Mouse (Mus musculus) hindbrain, embryonic 15.5 days (tissue): ENCODE results near the gene Rnf208. TPM values are rescaled to one million over a fixed set of nuclear protein-coding genes. Genes with fewer than 3 reads are reported as not detected.
A peak's percentile ranks its signal among the peaks of the same experiment; 100 is the strongest.

Experiments
- ATAC-seq: fragments of 200-750 bp; cut with Nextera tagmentation; 2 replicates; pipeline ENCODE4 v1.8.0; 2017; ENCODE audit warnings: low read depth, moderate number of reproducible peaks, moderate TSS enrichment; ENCODE audit not compliant: low FRiP score
- H3K27ac ChIP-seq: fragments of 300-500 bp; sonication (generic); replicated peaks from 2 replicates; pipeline ENCODE4 v1.5.1; 2015; ENCODE audit warnings: mild to moderate bottlenecking, inconsistent platforms
- H3K27me3 ChIP-seq: fragments of 300-500 bp; sonication (generic); 2 replicates; pipeline ENCODE4 v1.6.1; 2015; ENCODE audit warnings: control low read depth, inconsistent platforms
- H3K36me3 ChIP-seq: fragments of 300-500 bp; sonication (generic); 2 replicates; pipeline ENCODE4 v1.6.1; 2015; ENCODE audit warnings: control low read depth, inconsistent platforms
- H3K4me1 ChIP-seq: fragments of 300-500 bp; sonication (generic); replicated peaks from 2 replicates; pipeline ENCODE4 v1.6.1; 2015; ENCODE audit warnings: control low read depth, inconsistent platforms
- H3K4me2 ChIP-seq: fragments of 300-500 bp; sonication (generic); 2 replicates; pipeline ENCODE4 v1.6.1; 2015; ENCODE audit warnings: moderate library complexity, mild to moderate bottlenecking, inconsistent platforms
- H3K4me3 ChIP-seq: fragments of 300-500 bp; sonication (generic); 2 replicates; pipeline ENCODE4 v1.5.1; 2015; ENCODE audit warnings: mild to moderate bottlenecking, inconsistent platforms
- H3K9ac ChIP-seq: fragments of 300-500 bp; sonication (generic); 2 replicates; pipeline ENCODE4 v1.6.1; 2015; ENCODE audit warnings: inconsistent platforms
- H3K9me3 ChIP-seq: fragments of 300-500 bp; sonication (generic); 2 replicates; pipeline ENCODE4 v1.6.1; 2016; ENCODE audit warnings: control low read depth, inconsistent platforms
- WGBS: fragments of 180-500 bp; shearing (Covaris S2); methylation state at CpG from one replicate; pipeline ENCODE4 v1.1.7; 2015; 5-methylcytosine and 5-hydroxymethylcytosine counted together
- polyA plus RNA-seq: library from polyadenylated mRNA; unstranded; fragments of >200 nt; fragmentation: Nextera tagmentation; extraction: Ambion mirVana; gene quantifications from 2 replicates; pipeline ENCODE4 v1.2.1, GENCODE M21; 2015

Rnf208 gene
- 145 and 177 TPM in 2 replicates for polyA plus RNA-seq

GRCm38 (mm10) chr2:25242101-25242506 lies at the start of gene Rnf208, which contains the start of gene Cysrt1:
Rnf208 (plus strand) TSS chr2:25242255.
Cysrt1 (minus strand) TSS chr2:25242452.
- WGBS, result 0% methylated on average over 40 of the region's 59 CpGs
- Histone ChIP-seq H3K27ac (peak within 1 kb of the TSS; percentile 72), H3K4me3 (peak within 1 kb of the TSS; percentile 61), H3K9me3 (no peaks in the 10 kb centered on the region), H3K4me2 (peak within 1 kb of the TSS; percentile 92), H3K9ac (peak within 1 kb of the TSS; percentile 81), H3K27me3 (peaks cover 4% of the 10 kb centered on the region; the same call in 1 of the 2 replicates), H3K36me3 (no peaks in the 10 kb centered on the region; the same call in 1 of the 2 replicates), H3K4me1 (peaks cover 37% of the 10 kb centered on the region)
- peak; percentile 65 for ATAC-seq

- peak; percentile 72 for ATAC-seq
- peaks cover 37% of the 10 kb centered on the region for H3K27me3 ChIP-seq
- peak overlapping the region; percentile 15; the same call in 1 of the 2 replicates for H3K4me2 ChIP-seq
Observed at GRCm38 (mm10) chr2:25193330-25193770, 48.7 kb upstream of the Rnf208 start.

GRCm38 (mm10) chr2:25194006-25194405 lies 48.0 kb upstream of the Rnf208 start:
- no peak overlapping the region for H3K4me2 ChIP-seq

More at GRCm38 (mm10) chr2:25193330-25193770, 48.7 kb upstream of the Rnf208 start:
- peaks cover 8% of the 10 kb centered on the region for H3K4me1 ChIP-seq
- H3K9ac ChIP-seq, result no peak overlapping the region
- H3K9me3 ChIP-seq, result no peaks in the 10 kb centered on the region
- H3K4me3 ChIP-seq, result no peak overlapping the region
- no peak overlapping the region for H3K27ac ChIP-seq
- under 1% methylated on average over 6 of the region's 6 CpGs for WGBS
- H3K36me3 ChIP-seq, result no peaks in the 10 kb centered on the region

GRCm38 (mm10) chr2:25194486-25195171 lies 47.4 kb upstream of the Rnf208 start:
- Histone ChIP-seq H3K27me3 (peaks cover 37% of the 10 kb centered on the region), H3K4me1 (peaks cover 8% of the 10 kb centered on the region), H3K9me3 (no peaks in the 10 kb centered on the region), H3K4me3 (no peak overlapping the region), H3K9ac (no peak overlapping the region), H3K36me3 (peaks cover 4% of the 10 kb centered on the region; the same call in 1 of the 2 replicates), H3K27ac (no peak overlapping the region), H3K4me2 (no peak overlapping the region)
- WGBS, result 88% methylated on average over 17 of the region's 17 CpGs
- no peak for ATAC-seq

More at GRCm38 (mm10) chr2:25194006-25194405, 48.0 kb upstream of the Rnf208 start:
- Histone ChIP-seq H3K36me3 (peaks cover under 1% of the 10 kb centered on the region; the same call in 1 of the 2 replicates), H3K9me3 (no peaks in the 10 kb centered on the region), H3K27me3 (peaks cover 37% of the 10 kb centered on the region), H3K4me3 (no peak overlapping the region), H3K27ac (no peak overlapping the region), H3K9ac (no peak overlapping the region), H3K4me1 (peaks cover 8% of the 10 kb centered on the region)
- ATAC-seq, result no peak
- WGBS, result 82% methylated on average over 5 of the region's 5 CpGs

- H3K9ac ChIP-seq, result no peak overlapping the region
- no peak overlapping the region for H3K27ac ChIP-seq
- 23% methylated on average over 55 of the region's 55 CpGs for WGBS
- peaks cover 8% of the 10 kb centered on the region for H3K4me1 ChIP-seq
- peaks cover 37% of the 10 kb centered on the region for H3K27me3 ChIP-seq
- peaks cover 10% of the 10 kb centered on the region for H3K36me3 ChIP-seq
- no peak for ATAC-seq
- H3K9me3 ChIP-seq, result no peaks in the 10 kb centered on the region
- H3K4me2 ChIP-seq, result peak overlapping the region; percentile 22; the same call in 1 of the 2 replicates
- H3K4me3 ChIP-seq, result no peak overlapping the region
Observed at GRCm38 (mm10) chr2:25195211-25196156, 46.6 kb upstream of the Rnf208 start.

- Histone ChIP-seq H3K27me3 (peaks cover 37% of the 10 kb centered on the region), H3K36me3 (peaks cover 19% of the 10 kb centered on the region), H3K4me3 (no peak within 1 kb of the TSS), H3K9me3 (no peaks in the 10 kb centered on the region), H3K9ac (no peak within 1 kb of the TSS), H3K4me1 (peaks cover 8% of the 10 kb centered on the region), H3K4me2 (peak within 1 kb of the TSS; percentile 22), H3K27ac (no peak within 1 kb of the TSS)
- WGBS, result 15% methylated on average over 8 of the region's 8 CpGs
- 0 out of 2 replicates have a peak, but pooled peaks have one; percentile 16 for ATAC-seq
Observed at GRCm38 (mm10) chr2:25196172-25196954, 45.7 kb upstream of the Rnf208 start, which contains the start of gene Tor4a. Tor4a (minus strand) TSS chr2:25196886.

GRCm38 (mm10) chr2:25197191-25197590 lies 44.9 kb upstream of the Rnf208 start:
- H3K9ac ChIP-seq, result no peak overlapping the region
- H3K4me1 ChIP-seq, result peaks cover 8% of the 10 kb centered on the region
- no peak overlapping the region for H3K4me2 ChIP-seq
- H3K36me3 ChIP-seq, result peaks cover 23% of the 10 kb centered on the region
- no peak overlapping the region for H3K27ac ChIP-seq
- no peak overlapping the region for H3K4me3 ChIP-seq
- H3K9me3 ChIP-seq, result no peaks in the 10 kb centered on the region
- 28% methylated on average over 2 of the region's 2 CpGs for WGBS
- no peak for ATAC-seq
- peaks cover 37% of the 10 kb centered on the region for H3K27me3 ChIP-seq

GRCm38 (mm10) chr2:25197946-25198345 lies 44.1 kb upstream of the Rnf208 start:
- no peak overlapping the region for H3K27ac ChIP-seq
- peaks cover 37% of the 10 kb centered on the region for H3K27me3 ChIP-seq
- no peak for ATAC-seq
- H3K4me3 ChIP-seq, result no peak overlapping the region
- H3K9ac ChIP-seq, result no peak overlapping the region
- peaks cover 31% of the 10 kb centered on the region for H3K36me3 ChIP-seq
- peaks cover 8% of the 10 kb centered on the region for H3K4me1 ChIP-seq
- H3K9me3 ChIP-seq, result no peaks in the 10 kb centered on the region
- H3K4me2 ChIP-seq, result no peak overlapping the region

GRCm38 (mm10) chr2:25200631-25201030 lies 41.4 kb upstream of the Rnf208 start:
- no peak overlapping the region for H3K9ac ChIP-seq
- no peaks in the 10 kb centered on the region for H3K4me1 ChIP-seq
- ATAC-seq, result no peak
- peaks cover 21% of the 10 kb centered on the region for H3K27me3 ChIP-seq
- WGBS, result 100% methylated on average over 2 of the region's 2 CpGs
- no peak overlapping the region for H3K27ac ChIP-seq
- no peaks in the 10 kb centered on the region for H3K9me3 ChIP-seq
- no peak overlapping the region for H3K4me3 ChIP-seq
- peaks cover 57% of the 10 kb centered on the region for H3K36me3 ChIP-seq
- H3K4me2 ChIP-seq, result no peak overlapping the region

- Histone ChIP-seq H3K9ac (no peak overlapping the region), H3K27ac (no peak overlapping the region), H3K9me3 (no peaks in the 10 kb centered on the region), H3K4me2 (no peak overlapping the region), H3K36me3 (peaks cover 63% of the 10 kb centered on the region), H3K4me1 (peaks cover 19% of the 10 kb centered on the region), H3K27me3 (no peaks in the 10 kb centered on the region), H3K4me3 (no peak overlapping the region)
- ATAC-seq, result peak; percentile 31; the same call in 1 of the 2 replicates
- WGBS, result 66% methylated on average over 4 of the region's 4 CpGs
Observed at GRCm38 (mm10) chr2:25203631-25204214, 38.3 kb upstream of the Rnf208 start.

- Histone ChIP-seq H3K36me3 (peaks cover 36% of the 10 kb centered on the region), H3K4me3 (no peak overlapping the region), H3K27me3 (no peaks in the 10 kb centered on the region), H3K27ac (no peak overlapping the region), H3K4me2 (no peak overlapping the region), H3K9ac (no peak overlapping the region), H3K9me3 (no peaks in the 10 kb centered on the region), H3K4me1 (peaks cover 42% of the 10 kb centered on the region)
- 92% methylated on average over 1 of the region's 1 CpGs for WGBS
- no peak for ATAC-seq
Observed at GRCm38 (mm10) chr2:25207593-25207992, 34.5 kb upstream of the Rnf208 start.
